Mouse (Mus musculus) spleen, postnatal 4 days (tissue): ENCODE data around the gene Slc29a1.

Experiments used
- DNase-seq, 2 experiments: peaks; one replicate each; pipeline ENCODE4 v3.0.0; 2022; ENCODE audit warnings: low spot score in 2 of 2

Gene Slc29a1

DNA sequence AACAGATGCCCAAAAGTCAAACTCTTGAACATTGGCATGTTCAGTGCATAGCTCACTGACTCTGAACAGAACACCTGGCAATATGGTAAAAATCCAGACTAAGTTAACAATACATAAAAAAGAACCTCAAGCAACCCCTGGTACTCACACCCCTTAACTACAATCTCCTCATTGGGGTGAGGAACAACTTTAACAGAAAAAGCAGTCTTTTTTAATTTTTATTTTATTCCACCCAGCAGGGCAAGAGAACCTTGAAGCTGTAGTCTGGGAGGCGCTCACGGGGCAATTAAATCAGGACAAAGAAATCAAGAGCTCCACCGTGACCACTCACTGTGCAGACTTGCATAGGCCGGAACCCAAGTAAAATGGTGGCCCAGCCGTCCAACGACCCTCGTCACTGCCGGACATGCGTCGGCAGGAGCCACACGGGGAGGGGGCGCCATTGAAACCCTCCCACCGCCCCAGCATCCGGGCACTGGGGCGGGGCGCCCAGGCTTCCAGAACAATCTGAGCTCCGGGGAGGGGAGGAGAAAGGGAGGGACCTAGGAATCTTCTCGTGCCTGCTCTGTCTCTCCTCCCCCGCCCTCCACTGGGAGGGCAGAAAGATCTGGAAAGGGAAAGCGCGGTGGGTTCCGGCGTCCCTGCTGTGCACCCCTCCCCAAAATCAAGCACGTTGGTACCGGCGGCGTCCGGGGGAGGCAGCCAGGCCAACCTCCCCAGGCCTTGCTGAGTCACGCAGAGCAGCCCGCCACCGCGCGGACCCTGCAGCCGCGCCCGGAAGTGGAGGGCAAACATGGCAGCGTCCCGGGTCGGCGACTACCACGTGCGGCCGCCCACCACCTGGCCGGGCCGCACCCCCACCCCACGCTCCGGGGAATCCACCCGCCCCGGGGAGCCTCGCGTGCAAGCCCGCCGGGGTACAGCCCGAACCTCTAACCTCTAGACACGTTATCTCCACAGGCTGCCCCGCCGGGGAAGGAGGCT, 27.0 kb downstream of the Slc29a1 start:
- DNase-seq, result peak; percentile 59 to 87

DNA sequence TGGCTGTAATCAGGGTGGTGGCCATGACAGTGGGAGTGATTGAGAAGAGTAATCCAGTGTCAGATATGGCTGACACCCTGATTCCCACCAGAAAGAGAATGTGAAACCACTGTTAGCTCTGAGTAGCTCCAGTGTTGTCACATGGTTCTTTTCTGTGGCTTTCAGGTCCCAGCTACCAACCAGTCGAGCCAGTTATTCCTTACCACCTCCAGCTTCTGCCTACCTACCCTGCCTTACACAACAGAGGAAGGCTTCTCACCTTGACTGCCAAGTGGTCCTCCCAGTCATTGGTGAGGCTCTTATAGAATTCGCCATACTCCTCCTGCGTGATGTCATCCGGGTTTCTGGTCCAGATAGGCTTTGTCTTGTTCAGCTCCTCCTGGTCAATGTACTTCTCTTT, 29.4 kb downstream of the Slc29a1 start:
- no peak for DNase-seq

DNA sequence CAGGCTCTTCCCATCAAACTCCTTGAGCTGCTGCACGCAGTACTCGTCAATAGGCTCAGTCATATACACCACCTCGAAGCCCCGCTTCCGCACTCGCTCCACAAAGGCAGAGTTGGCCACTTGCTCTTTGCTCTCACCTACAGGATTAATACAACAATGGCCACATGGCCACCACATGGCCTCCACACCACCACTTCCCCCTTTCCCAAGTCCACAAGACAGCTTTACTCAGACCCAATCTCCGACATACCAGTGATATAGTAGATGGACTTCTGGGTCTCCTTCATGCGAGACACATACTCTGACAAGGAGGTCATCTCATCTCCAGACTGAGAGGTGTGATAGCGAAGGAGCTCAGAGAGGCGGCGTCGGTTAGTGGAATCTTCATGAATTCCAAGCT, 30.4 kb downstream of the Slc29a1 start:
- no peak for DNase-seq

DNA sequence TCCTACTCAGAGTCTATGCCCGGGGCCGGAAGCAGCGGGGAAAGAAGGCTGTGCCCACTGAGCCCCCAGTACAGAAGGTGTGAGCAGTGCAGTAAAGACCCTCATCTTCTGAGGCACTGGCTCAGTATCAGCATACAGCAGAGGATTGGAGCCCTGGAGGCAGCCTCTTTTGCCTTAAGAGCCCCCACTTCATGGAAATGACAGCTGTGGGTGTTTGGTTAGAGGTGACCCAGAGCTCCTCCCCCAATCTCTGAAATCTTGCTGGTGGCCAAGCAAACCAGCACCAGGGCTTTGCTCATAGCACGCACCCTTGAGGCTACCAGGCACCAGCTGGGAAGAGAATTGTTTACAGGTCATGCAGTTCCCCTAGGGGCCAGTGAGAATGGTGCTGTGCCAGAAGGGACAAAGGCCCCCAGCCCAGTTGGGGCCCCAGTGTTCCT, 32.2 kb downstream of the Slc29a1 start:
- no peak for DNase-seq

DNA sequence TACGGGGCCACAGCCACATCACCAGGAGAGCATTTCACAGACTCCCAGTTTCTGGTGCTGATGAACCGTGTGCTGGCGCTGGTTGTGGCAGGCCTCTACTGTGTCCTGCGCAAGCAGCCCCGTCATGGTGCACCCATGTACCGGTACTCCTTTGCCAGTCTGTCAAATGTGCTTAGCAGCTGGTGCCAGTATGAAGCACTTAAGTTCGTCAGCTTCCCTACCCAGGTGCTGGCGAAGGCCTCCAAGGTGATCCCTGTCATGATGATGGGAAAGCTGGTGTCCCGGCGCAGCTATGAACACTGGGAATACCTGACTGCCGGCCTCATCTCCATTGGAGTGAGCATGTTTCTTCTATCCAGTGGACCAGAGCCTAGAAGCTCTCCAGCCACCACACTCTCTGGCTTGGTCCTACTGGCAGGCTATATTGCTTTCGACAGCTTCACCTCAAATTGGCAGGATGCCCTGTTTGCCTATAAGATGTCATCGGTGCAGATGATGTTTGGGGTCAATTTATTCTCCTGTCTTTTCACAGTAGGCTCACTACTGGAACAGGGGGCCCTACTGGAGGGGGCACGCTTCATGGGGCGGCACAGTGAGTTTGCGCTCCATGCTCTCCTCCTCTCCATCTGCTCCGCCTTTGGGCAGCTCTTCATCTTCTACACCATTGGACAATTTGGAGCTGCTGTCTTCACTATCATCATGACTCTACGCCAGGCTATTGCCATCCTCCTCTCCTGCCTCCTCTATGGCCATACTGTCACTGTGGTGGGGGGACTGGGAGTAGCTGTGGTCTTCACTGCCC, 32.8 kb downstream of the Slc29a1 start:
- no peak for DNase-seq

DNA sequence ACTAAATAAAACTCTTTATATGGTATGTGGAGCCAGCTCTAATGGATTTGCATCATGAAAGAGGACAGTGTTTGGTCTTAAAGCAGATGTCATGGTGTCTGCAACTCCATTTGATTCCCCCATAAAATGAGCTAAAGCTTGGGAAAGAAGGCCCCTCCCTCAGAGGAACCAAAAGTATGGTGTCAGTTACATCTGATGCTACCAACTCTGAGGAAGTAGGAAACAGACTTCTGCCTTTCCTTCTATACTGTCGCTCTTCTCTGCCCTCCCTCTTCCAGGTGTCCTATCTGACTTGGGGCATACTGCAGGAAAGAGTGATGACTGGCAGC, 33.4 kb downstream of the Slc29a1 start:
- DNase-seq, result no peak

DNA sequence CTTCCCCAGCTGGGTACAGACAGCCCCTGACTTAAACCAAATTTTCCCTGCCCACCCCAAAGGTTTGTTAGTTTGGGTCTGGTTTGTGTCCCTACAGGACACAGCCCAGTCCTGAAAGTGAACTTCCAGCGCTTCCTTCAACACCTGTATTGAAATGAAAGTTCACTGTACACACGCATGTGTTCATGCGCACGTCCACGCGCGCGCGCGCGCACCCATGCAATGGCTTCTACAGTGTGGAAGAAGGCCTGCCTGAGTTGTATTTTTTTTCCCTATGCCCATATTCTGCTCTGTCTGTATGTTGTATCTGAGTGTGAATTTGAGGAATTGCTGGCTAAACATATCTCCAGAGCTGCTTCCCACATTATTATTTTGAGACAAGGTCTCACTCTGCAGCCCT, 34.3 kb downstream of the Slc29a1 start:
- no peak for DNase-seq

DNA sequence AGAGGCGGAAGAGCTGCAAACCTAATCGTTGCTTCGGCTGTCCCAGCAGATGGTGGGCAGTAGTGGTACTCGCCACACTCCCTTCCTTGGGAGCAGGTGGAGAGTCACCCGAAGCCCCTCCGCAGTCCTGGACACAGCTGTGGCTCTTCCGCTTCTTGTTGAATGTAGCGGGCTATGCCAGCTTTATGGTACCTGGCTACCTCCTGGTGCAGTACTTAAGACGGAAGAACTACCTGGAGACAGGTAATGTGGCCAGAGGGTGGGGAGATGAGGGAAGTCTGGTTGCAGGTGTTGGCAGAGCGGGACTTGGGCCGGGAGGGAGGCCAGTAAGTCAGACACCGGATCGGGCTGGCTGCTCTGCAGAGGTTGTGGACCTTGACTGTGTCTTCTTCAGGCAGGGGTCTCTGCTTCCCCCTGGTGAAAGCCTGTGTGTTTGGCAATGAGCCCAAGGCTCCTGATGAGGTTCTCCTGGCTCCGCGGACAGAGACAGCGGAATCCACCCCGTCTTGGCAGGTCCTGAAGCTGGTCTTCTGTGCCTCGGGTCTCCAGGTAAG, 34.8 kb downstream of the Slc29a1 start:
- no peak for DNase-seq

DNA sequence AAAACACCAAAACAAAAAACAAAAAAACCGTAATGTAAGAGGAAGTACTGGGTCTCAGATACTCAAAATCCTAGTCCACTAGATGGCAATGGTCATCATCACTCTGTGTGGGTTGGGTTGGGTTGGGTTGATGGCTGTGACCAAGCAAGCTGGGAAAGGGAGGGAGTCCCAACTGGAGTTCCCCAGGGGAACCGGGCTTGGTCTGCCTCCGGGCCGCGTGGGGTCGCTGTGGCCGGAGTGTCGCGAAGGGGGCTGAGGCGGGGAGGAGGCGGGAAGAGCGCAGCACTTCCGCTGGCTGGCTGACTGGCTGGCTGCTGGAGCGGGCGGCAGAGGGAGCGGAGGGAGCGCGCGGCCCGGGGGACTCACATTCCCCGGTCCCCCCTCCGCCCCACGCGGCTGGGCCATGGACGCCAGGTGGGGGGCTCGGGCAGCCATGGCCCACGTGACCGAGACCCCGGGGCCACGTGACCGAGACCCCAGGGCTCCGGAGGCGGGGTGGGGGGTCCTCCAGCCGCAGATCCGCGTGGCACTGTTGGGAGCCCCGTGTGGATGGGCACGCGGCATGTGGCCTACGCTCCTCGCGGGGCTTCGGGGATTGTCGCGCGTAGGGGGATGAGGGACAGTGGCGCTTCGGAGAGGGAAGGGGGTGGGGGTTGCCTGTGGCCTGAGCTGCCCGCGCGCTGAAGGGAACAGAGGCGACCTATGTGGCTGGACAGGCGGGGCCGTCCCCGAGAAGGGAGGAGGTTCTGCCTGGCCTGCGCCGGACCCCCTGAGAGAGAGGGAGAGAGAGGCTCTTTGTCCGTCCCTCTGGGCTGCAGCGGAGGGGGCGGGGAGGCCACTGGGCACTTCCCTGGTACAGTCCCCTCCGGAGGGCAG, 35.5 kb downstream of the Slc29a1 start, which contains the start of gene Slc35b2:
Gene Slc35b2, plus strand, starts transcription at position 220 of the 876 bp plus-strand sequence.
- peak; percentile 88 to 95 for DNase-seq

DNA sequence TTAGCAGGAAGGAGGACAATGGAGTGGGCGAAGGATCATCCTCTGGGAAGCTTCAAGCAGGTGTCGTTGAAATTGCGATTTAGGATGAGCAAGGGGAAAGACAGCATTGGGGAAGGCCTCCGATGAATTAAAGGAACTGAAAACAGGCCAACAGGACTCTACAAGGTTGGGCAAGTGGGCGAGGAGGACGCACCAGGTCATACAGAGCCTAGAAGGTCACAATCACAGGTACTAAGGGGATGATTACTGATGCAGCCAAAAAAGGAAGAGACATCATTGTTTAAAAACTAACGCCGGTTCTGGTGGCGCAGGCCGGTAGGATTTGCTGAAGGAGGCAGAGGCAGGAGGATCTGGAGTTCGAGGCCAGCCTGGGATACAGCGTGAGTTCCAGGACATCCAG, 36.2 kb downstream of the Slc29a1 start:
- no peak for DNase-seq

DNA sequence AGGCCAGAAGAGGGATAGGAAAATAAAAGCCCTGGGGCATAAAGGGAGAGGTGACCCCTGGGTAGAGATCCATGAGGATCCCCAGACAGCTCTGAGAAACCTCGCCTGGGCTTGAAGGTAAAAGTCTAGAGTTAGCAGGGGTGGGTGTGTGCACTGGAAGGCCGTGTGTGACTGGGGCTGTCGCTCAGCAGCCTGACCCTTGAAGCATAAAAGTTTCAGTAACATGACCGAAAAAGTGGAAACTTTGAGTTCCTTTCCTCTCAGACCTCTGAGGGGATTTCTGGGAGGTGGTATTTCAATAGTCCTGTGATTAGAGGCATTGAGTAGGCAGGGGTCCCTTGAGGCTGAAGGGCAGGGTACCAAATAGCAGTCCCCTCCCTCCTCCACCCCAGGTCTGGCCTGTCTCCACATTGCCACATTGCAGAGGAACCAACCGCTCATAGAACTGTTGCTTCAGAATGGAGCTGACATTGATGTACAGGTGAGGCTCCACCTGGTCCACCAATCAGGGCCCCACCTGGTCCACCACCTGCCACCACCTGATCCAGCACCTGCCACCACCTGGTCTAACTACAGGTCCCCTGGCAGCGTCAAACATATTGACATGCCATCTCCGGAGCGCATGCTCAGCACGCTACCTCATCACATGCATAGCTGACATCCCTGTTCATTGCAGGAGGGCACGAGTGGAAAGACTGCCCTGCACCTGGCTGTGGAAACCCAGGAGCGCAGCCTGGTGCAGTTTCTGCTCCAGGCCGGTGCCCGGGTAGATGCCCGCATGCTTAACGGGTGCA, 39.5 kb downstream of the Slc29a1 start:
- DNase-seq, result no peak

DNA sequence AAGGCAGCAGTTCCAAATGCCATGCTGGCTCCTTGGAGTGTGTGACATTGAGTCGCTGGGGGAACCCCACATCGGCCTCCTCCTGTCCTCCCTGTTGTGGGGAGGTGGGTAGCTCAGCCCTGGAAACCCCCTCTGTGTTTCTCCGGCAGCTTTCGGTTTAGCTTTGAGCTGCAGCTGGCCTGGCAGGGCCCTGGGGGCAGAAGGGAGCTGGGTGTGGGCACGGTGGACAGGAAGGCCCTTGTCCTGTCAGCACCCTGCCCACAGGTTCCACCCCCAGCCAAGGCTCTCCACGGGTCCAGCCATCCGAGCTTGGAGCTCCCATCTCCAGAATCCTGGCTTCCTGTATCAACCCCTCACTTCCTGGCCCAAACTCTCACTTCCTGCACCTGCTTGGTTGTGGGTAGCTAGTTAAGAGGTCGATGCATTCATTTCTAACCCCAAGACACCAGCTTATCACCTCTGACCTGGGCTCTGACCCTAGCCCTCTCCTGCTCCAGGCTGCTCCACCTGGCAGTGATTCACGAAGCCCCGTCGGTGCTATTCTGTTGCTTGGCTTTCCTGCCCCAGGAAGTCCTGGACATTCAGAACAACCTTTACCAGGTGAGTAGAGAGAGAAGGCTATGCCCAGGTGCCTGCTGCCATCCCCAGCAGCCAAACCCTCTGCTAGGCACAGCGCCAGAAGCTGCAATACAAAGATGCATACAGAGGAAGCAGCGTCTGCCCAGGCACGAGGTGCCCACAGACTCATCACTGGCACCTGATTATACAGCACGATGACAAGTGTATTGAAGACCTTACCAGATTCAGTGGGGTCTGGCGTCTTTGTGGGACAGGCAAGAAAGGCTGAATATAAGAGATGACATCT, 41.2 kb downstream of the Slc29a1 start:
- DNase-seq, result peak; percentile 25 to 74

DNA sequence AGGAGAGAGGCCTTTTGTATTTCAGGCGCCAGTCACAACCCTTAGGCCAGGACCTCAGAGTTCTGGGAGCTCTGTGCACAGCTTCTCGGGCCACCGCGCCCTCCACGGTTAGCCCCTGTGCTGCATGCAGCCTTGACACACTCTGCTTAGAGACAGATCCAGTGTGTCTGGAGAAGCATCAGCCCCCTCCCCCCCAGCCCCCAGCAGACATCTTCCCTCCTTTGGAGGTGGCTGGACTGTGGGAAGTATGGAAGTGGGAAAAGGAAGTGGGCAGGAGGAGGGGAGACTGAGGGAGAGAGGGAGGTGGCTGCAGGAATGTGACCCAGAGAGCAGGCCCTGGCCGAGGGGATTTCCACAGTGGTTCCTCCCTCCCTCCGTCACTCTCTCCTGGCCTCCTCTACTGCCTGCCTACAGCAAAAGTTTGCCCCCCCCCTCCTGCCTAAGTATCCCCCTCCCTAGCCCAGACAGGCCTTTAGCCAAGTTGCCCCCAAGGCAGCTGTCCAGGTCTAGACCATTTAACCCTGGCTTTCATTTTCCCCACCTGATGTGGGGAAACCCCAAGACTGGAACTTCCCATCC, 42.1 kb downstream of the Slc29a1 start:
- peak in 1 of 2 experiments; percentile 31 for DNase-seq

DNA sequence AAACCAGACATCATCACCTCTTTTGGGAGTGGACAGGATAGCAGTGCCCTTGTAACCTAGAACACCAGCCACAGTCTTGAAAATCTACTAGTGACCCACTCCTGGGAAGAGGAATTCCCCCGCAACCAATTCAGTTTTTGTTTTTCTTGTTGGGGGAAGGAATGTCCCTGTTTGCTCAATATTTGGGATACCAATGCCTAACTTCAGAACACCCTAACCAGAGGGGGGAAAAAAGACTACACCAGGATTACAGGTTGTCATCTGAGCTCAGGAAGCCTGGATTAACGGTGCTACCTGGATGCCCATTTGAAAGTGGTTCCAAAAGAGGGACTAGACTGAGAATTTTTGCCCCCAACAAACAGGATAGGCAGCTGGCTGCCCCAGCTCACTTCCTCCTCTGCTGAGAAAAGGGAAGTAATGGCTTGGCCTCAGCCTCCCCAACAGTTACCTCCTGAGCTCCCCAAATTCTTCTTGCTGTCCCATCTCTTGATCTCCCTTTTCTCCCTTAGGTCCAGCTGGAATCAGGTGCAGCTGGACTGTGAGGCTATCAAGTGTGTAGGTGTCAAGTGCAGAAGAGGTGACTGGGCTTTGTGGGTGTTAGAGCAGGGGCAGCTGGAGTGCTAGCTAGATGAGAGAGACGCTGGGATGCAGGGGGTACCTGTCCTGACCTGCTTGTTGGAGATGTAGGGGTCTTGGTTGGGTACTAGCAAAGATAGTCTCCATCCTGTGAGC, 42.7 kb downstream of the Slc29a1 start:
- peak in 1 of 2 experiments; percentile 38 for DNase-seq

DNA sequence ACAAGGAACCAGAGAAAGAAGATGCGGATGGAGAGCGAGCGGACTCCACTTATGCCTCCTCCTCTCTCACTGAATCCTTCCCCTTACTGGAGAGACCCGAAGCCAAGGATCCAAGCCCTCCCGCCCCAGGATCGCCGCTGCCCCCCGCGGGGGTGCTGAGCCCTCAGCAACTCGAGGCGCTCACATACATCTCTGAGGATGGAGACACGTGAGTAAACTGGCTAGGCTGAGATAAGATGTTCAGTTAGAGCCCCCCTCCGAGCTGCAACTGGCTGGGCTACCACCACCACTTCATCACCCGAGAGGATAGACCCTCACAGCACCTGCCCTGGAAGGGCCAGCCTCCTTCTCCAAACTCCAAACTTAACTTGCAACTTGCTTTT, 43.3 kb downstream of the Slc29a1 start:
- DNase-seq, result no peak

DNA sequence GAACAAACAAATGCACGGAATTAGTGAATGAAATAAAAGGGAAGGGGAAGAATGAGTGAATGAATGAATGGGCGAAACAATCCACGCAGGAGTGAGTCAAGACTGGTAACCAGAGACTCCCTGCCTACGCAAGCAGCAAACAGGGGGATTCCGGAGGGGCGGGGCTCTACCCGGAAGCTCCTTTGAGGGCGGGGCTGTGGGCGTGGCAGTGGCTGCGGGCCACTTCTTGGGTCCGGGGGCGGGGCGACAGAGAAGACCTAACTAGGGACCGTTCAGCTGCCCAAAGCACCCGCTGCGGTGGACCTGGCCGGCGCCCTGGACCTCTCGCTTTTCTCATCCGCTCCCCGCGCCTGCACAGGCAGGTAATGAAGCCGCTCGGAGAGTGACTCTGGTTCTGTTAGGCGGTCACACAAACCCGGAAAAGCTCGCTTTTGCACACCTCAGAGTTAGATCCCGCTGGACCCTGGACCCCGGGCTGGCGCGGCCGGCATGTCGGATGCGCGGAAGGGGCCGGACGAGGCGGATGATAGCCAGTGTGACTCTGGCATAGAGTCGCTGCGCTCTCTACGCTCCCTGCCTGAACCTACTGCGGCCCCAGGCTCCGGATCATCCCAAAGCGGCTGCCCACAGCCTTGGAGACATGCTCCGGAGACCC, 43.8 kb downstream of the Slc29a1 start, which contains the start of gene Nfkbie:
Gene Nfkbie, plus strand, starts transcription at position 252 of the 655 bp plus-strand sequence.
- DNase-seq, result peak; percentile 94 to 97

DNA sequence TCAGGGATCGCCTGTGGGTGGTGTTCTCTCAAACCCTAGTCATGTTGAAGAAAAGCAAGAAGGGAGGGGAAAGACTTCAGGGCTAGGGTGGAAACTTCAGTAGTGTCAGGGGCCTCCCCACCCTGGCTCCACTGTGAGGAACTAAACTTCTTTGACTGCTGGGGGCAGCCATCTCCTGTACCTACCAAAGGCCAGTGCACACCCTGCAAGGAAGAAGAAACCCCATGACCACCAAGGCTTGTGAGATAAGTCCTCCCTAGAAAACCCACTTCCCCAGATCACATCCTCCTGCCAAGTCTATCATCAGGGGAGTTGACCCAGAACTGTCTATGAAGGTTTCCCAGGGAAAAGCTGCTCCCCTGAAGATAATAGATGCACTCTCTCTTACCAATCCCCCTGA, 45.0 kb downstream of the Slc29a1 start:
- no peak for DNase-seq

DNA sequence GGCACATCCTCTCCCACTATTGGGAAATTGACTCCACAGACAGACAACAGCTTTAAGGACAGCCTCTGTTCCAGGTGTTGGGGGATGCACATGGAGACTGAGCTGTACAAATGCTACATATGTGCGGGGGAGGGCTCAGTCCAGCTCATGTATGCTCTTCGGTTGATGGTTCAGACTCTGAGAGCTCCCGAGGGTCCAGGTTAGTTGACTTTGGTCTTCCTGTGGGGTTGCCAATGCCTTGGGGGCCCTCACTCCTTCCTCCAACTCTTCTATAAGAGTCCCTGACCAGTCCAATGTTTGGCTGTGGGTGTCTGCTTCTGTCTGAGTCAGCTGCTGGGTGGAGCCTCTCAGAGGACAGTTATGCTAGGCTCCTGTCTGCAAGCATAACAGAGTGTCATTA, 46.3 kb downstream of the Slc29a1 start:
- DNase-seq, result no peak
